ENCODE assay signal across 9 mouse cellular contexts in genomic region chr11:88251972-88252766, GRCm38 (mm10). TPM values are rescaled to one million over a fixed set of nuclear protein-coding genes. Genes with fewer than 3 reads are reported as not detected.
A peak's percentile ranks its signal among the peaks of the same experiment; 100 is the strongest.
DNase-seq lines count a peak whose midpoint lies in the region; ATAC-seq lines count a peak whose summit lies in the region.
"Had no signal": no experiment of that assay in that cellular context is flagged by ENCODE, and none has a peak within 500 bp of the region (broad histone marks: within the 10 kb centered on the region; RNA-seq: fewer than 3 reads in every experiment).

No protein-coding gene starts in this region.

- H3K27me3 ChIP-seq in hindbrain, embryonic 13.5 days, result 0 out of 2 replicates have a peak, but pooled peaks cover 4% of the 10 kb centered on the region

- no peaks in the 10 kb centered on the region for H3K36me3 ChIP-seq in hindbrain, embryonic 13.5 days

- 12% methylated on average over 22 of the region's 22 CpGs for WGBS in hindbrain, embryonic 13.5 days

- no peaks in the 10 kb centered on the region for H3K9me3 ChIP-seq in hindbrain, embryonic 13.5 days

- peaks cover 45% of the 10 kb centered on the region for H3K4me1 ChIP-seq in hindbrain, embryonic 13.5 days (replicated peaks)

- H3K9ac ChIP-seq in hindbrain, embryonic 13.5 days, result 0 out of 2 replicates have a peak overlapping the region, but pooled peaks have one; percentile 49

- DNase-seq in Muller cell, postnatal 12 days (ENCODE audit: inconsistent ontology term), result peak; percentile 83
- peak; percentile 97 to 98 for DNase-seq in cerebellum, postnatal 10 days
- peak; percentile 61 to 74 for DNase-seq in frontal cortex, postnatal 25 days (ENCODE audit: low spot score in 2 of 2)
- peak; percentile 80 for DNase-seq in layer of hippocampus, postnatal 14 days (ENCODE audit: low spot score in 2 of 2)
- DNase-seq in lung, postnatal 14 days, result peak; percentile 90
- DNase-seq in ovary, postnatal 36 days (ENCODE audit: low spot score), result peak; percentile 86
- peak; percentile 88 for DNase-seq in thymus, postnatal 14 days

- peak overlapping the region; percentile 87 for H3K27ac ChIP-seq in hindbrain, embryonic 13.5 days
- H3K27ac ChIP-seq: macrophage had no signal

- peak; percentile 87 for ATAC-seq in hindbrain, embryonic 13.5 days (ENCODE audit: low FRiP score)

- H3K4me3 ChIP-seq in hindbrain, embryonic 13.5 days, result no peak overlapping the region

- peak overlapping the region; percentile 30 for H3K4me2 ChIP-seq in hindbrain, embryonic 13.5 days

RNA-seq across cellular contexts. Expression of gene Ccdc182, which starts 41.7 kb away (rescaled TPM):
- polyA plus RNA-seq in hindbrain, embryonic 13.5 days (2015; fragmentation: Nextera tagmentation; extraction: Ambion mirVana), result 1.3 and 1.7 TPM in 2 replicates
- total RNA-seq in layer of hippocampus, postnatal 14 days (2021), result not detected
- polyA plus RNA-seq: macrophage had no signal

RNA-seq across cellular contexts. Expression of gene Mrps23, which starts 48.0 kb away (rescaled TPM):
- polyA plus RNA-seq in hindbrain, embryonic 13.5 days (2015; fragmentation: Nextera tagmentation; extraction: Ambion mirVana), result 71.1 TPM in 2 replicates
- 10 to 100 TPM; 58.2 to 61.3 TPM for total RNA-seq in layer of hippocampus, postnatal 14 days (2021)
